Mouse (Mus musculus) myocyte (in vitro differentiated cells): ENCODE measurements around the gene Otop3.

Source experiments
- CEBPB ChIP-seq: IDR thresholded peaks from 2 replicates; pipeline ENCODE4 v1.6.1; 2011; ENCODE audit warnings: mild to moderate bottlenecking, moderate library complexity; ENCODE audit not compliant: poor library complexity, insufficient read depth, severe bottlenecking
- MAX ChIP-seq: IDR thresholded peaks from one replicate; pipeline ENCODE4 v1.6.1; 2011; ENCODE audit warnings: low read depth, mild to moderate bottlenecking, control low read depth
- MYOD1 ChIP-seq, 3 experiments: IDR thresholded peaks; one replicate each; pipeline ENCODE4 v1.6.1; 2011; ENCODE audit warnings: control low read depth in 2 of 3, low read depth in 2 of 3, mild to moderate bottlenecking in 2 of 3, moderate library complexity in 1 of 3; ENCODE audit not compliant: insufficient read length in 2 of 3, control insufficient read depth in 1 of 3
- POLR2A ChIP-seq: IDR thresholded peaks from one replicate; pipeline ENCODE4 v1.6.1; 2011; ENCODE audit warnings: low read depth, mild to moderate bottlenecking, control low read depth, moderate library complexity; ENCODE audit not compliant: insufficient read length
- POLR2AphosphoS2 ChIP-seq: IDR thresholded peaks from one replicate; pipeline ENCODE4 v1.6.1; 2011; ENCODE audit warnings: low read depth, control low read depth; ENCODE audit not compliant: insufficient read length
- REST ChIP-seq: IDR thresholded peaks from one replicate; pipeline ENCODE4 v1.6.1; 2011; ENCODE audit warnings: mild to moderate bottlenecking, control low read depth, moderate library complexity; ENCODE audit not compliant: insufficient read depth, insufficient read length
- TCF12 ChIP-seq: IDR thresholded peaks from one replicate; pipeline ENCODE4 v1.6.1; 2011; ENCODE audit warnings: mild to moderate bottlenecking, control low read depth; ENCODE audit not compliant: poor library complexity, insufficient read depth, severe bottlenecking
- TCF3 ChIP-seq: IDR thresholded peaks from one replicate; pipeline ENCODE4 v1.6.1; 2011; ENCODE audit warnings: low read depth, control low read depth; ENCODE audit not compliant: insufficient read length
- USF1 ChIP-seq: IDR thresholded peaks from one replicate; pipeline ENCODE4 v1.6.1; 2011; ENCODE audit warnings: low read depth, mild to moderate bottlenecking, control low read depth, moderate library complexity

- no peak for TF ChIP-seq POLR2A
- no peak for TF ChIP-seq MAX
- TF ChIP-seq TCF3: no peak
- TF ChIP-seq USF1: no peak
- no peak for TF ChIP-seq POLR2AphosphoS2
- no peak for TF ChIP-seq TCF12
- no peak for TF ChIP-seq CEBPB
- no peak for TF ChIP-seq REST
- TF ChIP-seq MYOD1 (IDR thresholded peaks at IDR 0.05; ENCODE audit: control insufficient read depth in 1 of 3, insufficient read length in 2 of 3, low read depth in 2 of 3): no peak
These were observed 33.8 kb upstream of the Otop3 start for GRCm38 (mm10) chr11:115300745-115301144.
